Mouse (Mus musculus): ENCODE results near the gene Fxyd3.

DNA sequence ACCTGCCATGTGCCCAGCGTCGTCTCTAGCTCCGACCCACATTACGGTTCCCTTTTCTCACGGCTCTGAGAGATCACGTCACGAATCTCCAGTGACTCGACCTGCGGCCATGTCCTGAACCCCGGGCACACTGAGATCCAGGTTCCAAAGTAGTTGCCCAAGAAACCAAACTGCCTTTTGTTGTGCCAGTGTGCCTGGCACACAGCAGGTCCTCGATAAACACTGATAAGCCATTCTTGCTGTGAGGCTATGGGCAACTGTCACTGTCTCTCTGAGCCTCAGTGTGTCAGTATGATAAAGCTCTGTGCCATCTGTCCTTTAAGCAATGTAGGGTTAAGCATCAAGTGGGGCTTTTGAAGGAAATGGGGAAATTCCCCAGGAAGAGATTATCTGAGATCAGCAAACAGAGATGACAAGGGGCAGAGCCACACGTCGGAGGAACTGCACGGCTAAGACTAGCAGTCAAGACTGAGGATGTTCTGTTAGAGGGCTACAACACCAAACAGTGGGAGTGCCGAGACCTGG, 34.4 kb upstream of the Fxyd3 start:
- no peak for TF ChIP-seq POLR2A (IDR thresholded peaks at IDR 0.05; ENCODE audit: low read depth, low read length)
- no peak for TF ChIP-seq CTCF (IDR thresholded peaks at IDR 0.05; ENCODE audit: borderline replicate concordance, insufficient read depth, low read length)
